In genomic region chr7:92777108-92777973, GRCm38 (mm10) we compare ENCODE assay signal across 9 mouse cellular contexts. TPM values are rescaled to one million over a fixed set of nuclear protein-coding genes. Genes with fewer than 3 reads are reported as not detected.
DNase-seq lines count a peak whose midpoint lies in the region; ATAC-seq and TF ChIP-seq lines count a peak whose summit lies in the region.
"Had no signal": no experiment of that assay in that cellular context is flagged by ENCODE, and none has a peak within 500 bp of the region (broad histone marks: within the 10 kb centered on the region; RNA-seq: fewer than 3 reads in every experiment).

No protein-coding gene starts in this region.

- intact Hi-C loops in heart, postnatal 14 days (cut with DNase I) = no loop called here

- ATAC-seq in forebrain, embryonic 16.5 days = peak; percentile 73

- H3K36me3 ChIP-seq in forebrain, embryonic 16.5 days (ENCODE audit: control insufficient read depth, insufficient read depth) = no peaks in the 10 kb centered on the region

- no peaks in the 10 kb centered on the region for H3K9me3 ChIP-seq in forebrain, embryonic 16.5 days (ENCODE audit: control insufficient read depth, low read length)

- H3K4me3 ChIP-seq in cerebellum, adult 2 months (replicated peaks; ENCODE audit: insufficient read depth, low read depth, low read length) = peak overlapping the region; percentile 39
- H3K4me3 ChIP-seq in forebrain, embryonic 16.5 days (replicated peaks; ENCODE audit: low read length) = peak overlapping the region; percentile 30
- H3K4me3 ChIP-seq in olfactory bulb, adult 2 months (ENCODE audit: insufficient read depth, low read depth, low read length) = peak overlapping the region; percentile 42

- DNase-seq in 3134 (ENCODE audit: extremely low read depth, insufficient read length, low spot score) = peak; percentile 20
- DNase-seq in cerebellum, adult 2 months = peak; percentile 77 to 79
- DNase-seq in heart, postnatal 14 days = peak; percentile 42 to 51
- peak; percentile 16 to 32 for DNase-seq in kidney, postnatal 36 days
- DNase-seq in lung, adult 18-20 months = peak; percentile 46 to 53
- DNase-seq in spleen, postnatal 10 days (ENCODE audit: low spot score in 2 of 2) = no peak

- H3K27ac ChIP-seq in cerebellum, adult 2 months (ENCODE audit: insufficient read depth, low read length) = peak overlapping the region; percentile 80
- H3K27ac ChIP-seq in forebrain, embryonic 16.5 days (ENCODE audit: low read length) = peak overlapping the region; percentile 63
- peak overlapping the region; percentile 86 for H3K27ac ChIP-seq in olfactory bulb, adult 2 months (ENCODE audit: insufficient read depth, low read depth, low read length)
- H3K27ac ChIP-seq: liver, embryonic 14.5 days had no signal

- peak; percentile 29; the same call in 1 of the 2 replicates for TF ChIP-seq POLR2A in cerebellum, adult 2 months (IDR thresholded peaks at IDR 0.05; ENCODE audit: borderline replicate concordance, insufficient read depth, low read length)
- TF ChIP-seq POLR2A in olfactory bulb, adult 2 months (IDR thresholded peaks at IDR 0.05; ENCODE audit: insufficient read depth, low read depth, low read length) = no peak

- 7% methylated on average over 17 of the region's 17 CpGs for WGBS in cerebellum, adult 2 months
- WGBS in forebrain, embryonic 16.5 days = 12% methylated on average over 17 of the region's 17 CpGs
- WGBS in olfactory bulb, adult 2 months = 7% methylated on average over 17 of the region's 17 CpGs

- peak overlapping the region; percentile 30 for H3K9ac ChIP-seq in forebrain, embryonic 16.5 days (replicated peaks; ENCODE audit: low read depth, low read length)
- H3K9ac ChIP-seq: liver, embryonic 14.5 days had no signal

- H3K27me3 ChIP-seq in cerebellum, adult 2 months (ENCODE audit: control insufficient read depth, insufficient read depth, low read length) = no peaks in the 10 kb centered on the region
- H3K27me3 ChIP-seq in forebrain, embryonic 16.5 days (replicated peaks; ENCODE audit: control insufficient read depth, insufficient read depth, low read length) = no peaks in the 10 kb centered on the region

- peak overlapping the region; percentile 51 for H3K4me2 ChIP-seq in forebrain, embryonic 16.5 days (ENCODE audit: low read length)

- no peak for TF ChIP-seq CTCF in cerebellum, adult 2 months (IDR thresholded peaks at IDR 0.05; ENCODE audit: borderline replicate concordance, insufficient read depth, low read depth, low read length)
- no peak for TF ChIP-seq CTCF in olfactory bulb, adult 2 months (IDR thresholded peaks at IDR 0.05; ENCODE audit: insufficient read depth, low read depth, low read length)

- H3K4me1 ChIP-seq in cerebellum, adult 2 months (ENCODE audit: control insufficient read depth, insufficient read depth, low read length) = peaks cover 9% of the 10 kb centered on the region
- peaks cover 17% of the 10 kb centered on the region for H3K4me1 ChIP-seq in forebrain, embryonic 16.5 days (replicated peaks; ENCODE audit: control insufficient read depth, insufficient read depth, low read length)
- peaks cover 20% of the 10 kb centered on the region for H3K4me1 ChIP-seq in olfactory bulb, adult 2 months (ENCODE audit: control insufficient read depth, insufficient read depth, low read length)

RNA-seq across cellular contexts. Expression of gene Rab30, which starts 35.9 kb away (rescaled TPM):
- polyA plus RNA-seq in cerebellum, adult 2 months (2012; rRNA removed) = 20.8 and 23.0 TPM in 2 replicates
- 20.1 and 23.8 TPM in 2 replicates for polyA plus RNA-seq in forebrain, embryonic 16.5 days (2015; fragmentation: Nextera tagmentation; extraction: Ambion mirVana)
- total RNA-seq in heart, postnatal 14 days (2021) = 10 to 100 TPM; 13.5 to 17.1 TPM
- polyA plus RNA-seq in olfactory bulb, adult 2 months (2012; ENCODE audit: insufficient read depth, insufficient read length, low replicate concordance, missing spikeins) = not detected in 2 replicates

Comparison
In these comparisons a context has a peak if more than half of its experiments do, and no peak if none do; other contexts are left out.
1. DNase-seq: peak in 3134 (single experiment), cerebellum, adult 2 months (2 of 2), heart, postnatal 14 days (2 of 2), kidney, postnatal 36 days (2 of 2) and lung, adult 18-20 months (2 of 2); none in spleen, postnatal 10 days (0 of 2).
2. Peak in every context shown above with its lines, with median percentiles within 50 percentile points of each other: H3K27ac ChIP-seq and H3K4me3 ChIP-seq.